Mouse (Mus musculus) neural tube, embryonic 15.5 days (tissue): ENCODE data around the gene Hoxa1. TPM values are rescaled to one million over a fixed set of nuclear protein-coding genes. Genes with fewer than 3 reads are reported as not detected.

Source experiments
- ATAC-seq: fragments of 200-750 bp; cut with Nextera tagmentation; 2 replicates; pipeline ENCODE4 v1.8.0; 2017; ENCODE audit warnings: mild to moderate bottlenecking, moderate TSS enrichment, moderate library complexity; ENCODE audit not compliant: low FRiP score
- H3K27ac ChIP-seq: fragments of 300-500 bp; sonication (generic); replicated peaks from 2 replicates; pipeline ENCODE4 v1.5.1; 2015; ENCODE audit warnings: mild to moderate bottlenecking, inconsistent platforms
- H3K27me3 ChIP-seq: fragments of 300-500 bp; sonication (generic); replicated peaks from 2 replicates; pipeline ENCODE4 v1.6.1; 2015; ENCODE audit warnings: inconsistent platforms
- H3K36me3 ChIP-seq: fragments of 300-500 bp; sonication (generic); 2 replicates; pipeline ENCODE4 v1.6.1; 2015; ENCODE audit warnings: inconsistent platforms
- H3K4me1 ChIP-seq: fragments of 300-500 bp; sonication (generic); 2 replicates; pipeline ENCODE4 v1.6.1; 2015; ENCODE audit warnings: inconsistent platforms
- H3K4me2 ChIP-seq: fragments of 300-500 bp; sonication (generic); 2 replicates; pipeline ENCODE4 v1.6.1; 2015; ENCODE audit warnings: inconsistent platforms, mild to moderate bottlenecking, moderate library complexity
- H3K4me3 ChIP-seq: fragments of 300-500 bp; sonication (generic); replicated peaks from 2 replicates; pipeline ENCODE4 v1.5.1; 2015; ENCODE audit warnings: mild to moderate bottlenecking, inconsistent platforms
- H3K9ac ChIP-seq: fragments of 300-500 bp; sonication (generic); replicated peaks from 2 replicates; pipeline ENCODE4 v1.6.1; 2015; ENCODE audit warnings: mild to moderate bottlenecking, inconsistent platforms
- H3K9me3 ChIP-seq: fragments of 300-500 bp; sonication (generic); replicated peaks from 2 replicates; pipeline ENCODE4 v1.6.1; 2016; ENCODE audit warnings: inconsistent platforms
- WGBS: fragments of 180-500 bp; shearing (Covaris S2); methylation state at CpG from one replicate; pipeline ENCODE4 v1.1.7; 2015; ENCODE audit warnings: mixed read lengths; 5-methylcytosine and 5-hydroxymethylcytosine counted together
- polyA plus RNA-seq: library from polyadenylated mRNA; unstranded; fragments of >200 nt; fragmentation: Nextera tagmentation; extraction: Ambion mirVana; gene quantifications from 2 replicates; pipeline ENCODE4 v1.2.1, GENCODE M21; 2015

Hoxa1 gene
- polyA plus RNA-seq, 1 experiment from 2014 or later, result 1.3 TPM

DNA sequence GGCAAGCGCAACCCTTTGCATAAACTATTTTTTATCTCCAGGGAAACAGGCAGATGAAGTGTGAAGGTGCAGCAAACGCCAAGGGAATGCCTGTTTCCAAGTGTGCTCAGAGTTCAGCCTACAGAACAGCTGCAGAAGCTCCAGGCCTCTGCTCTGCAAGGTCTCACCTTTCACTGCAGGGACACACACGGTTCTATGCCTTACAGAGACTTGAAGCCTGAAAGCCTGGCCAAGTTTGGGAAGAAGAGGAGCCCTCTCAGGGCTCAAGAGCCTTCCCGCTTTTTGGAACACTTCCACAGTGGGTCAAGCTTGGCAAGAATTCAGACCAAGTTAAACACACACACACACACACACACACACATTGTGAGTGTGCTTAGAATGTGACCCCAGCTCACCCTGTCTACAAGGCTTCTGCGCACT, 31.1 kb upstream of the Hoxa1 start:
- peak overlapping the region; percentile 97 for H3K4me2 ChIP-seq
- ATAC-seq, result no peak
- peak overlapping the region; percentile 92 for H3K27ac ChIP-seq
- WGBS, result 24% methylated on average over 5 of the region's 5 CpGs
- no peak overlapping the region for H3K9ac ChIP-seq
- H3K36me3 ChIP-seq, result peaks cover 6% of the 10 kb centered on the region; the same call in 1 of the 2 replicates
- H3K27me3 ChIP-seq, result no peaks in the 10 kb centered on the region
- no peak overlapping the region for H3K4me3 ChIP-seq
- H3K4me1 ChIP-seq, result peaks cover 87% of the 10 kb centered on the region
- no peaks in the 10 kb centered on the region for H3K9me3 ChIP-seq

DNA sequence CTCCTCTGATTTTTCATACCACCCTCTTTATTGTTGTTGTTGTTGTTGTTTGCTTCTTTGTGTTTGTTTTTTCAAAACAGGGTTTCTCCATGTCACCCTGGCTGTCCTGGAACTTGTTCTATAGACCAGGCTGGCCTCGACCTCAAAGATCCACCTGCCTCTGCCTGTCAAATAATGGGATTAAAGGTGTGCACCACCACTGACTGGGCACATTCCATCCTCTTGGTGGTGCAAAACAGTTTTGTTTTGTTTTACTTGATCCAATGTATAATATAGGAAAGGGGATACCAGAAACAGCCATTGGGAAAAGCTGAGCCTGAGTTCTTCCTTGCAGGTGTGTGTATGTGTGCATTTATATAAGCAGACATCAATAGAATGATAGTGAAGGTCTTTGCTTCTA, 28.4 kb upstream of the Hoxa1 start:
- no peak overlapping the region for H3K9ac ChIP-seq
- no peak overlapping the region for H3K4me2 ChIP-seq
- H3K4me3 ChIP-seq, result no peak overlapping the region
- peaks cover 6% of the 10 kb centered on the region; the same call in 1 of the 2 replicates for H3K36me3 ChIP-seq
- H3K27me3 ChIP-seq, result no peaks in the 10 kb centered on the region
- H3K27ac ChIP-seq, result 0 out of 2 replicates have a peak overlapping the region, but pooled peaks have one; percentile 19
- H3K9me3 ChIP-seq, result no peaks in the 10 kb centered on the region
- no peak for ATAC-seq
- H3K4me1 ChIP-seq, result peaks cover 85% of the 10 kb centered on the region
- WGBS, result 52% methylated on average over 1 of the region's 1 CpGs

DNA sequence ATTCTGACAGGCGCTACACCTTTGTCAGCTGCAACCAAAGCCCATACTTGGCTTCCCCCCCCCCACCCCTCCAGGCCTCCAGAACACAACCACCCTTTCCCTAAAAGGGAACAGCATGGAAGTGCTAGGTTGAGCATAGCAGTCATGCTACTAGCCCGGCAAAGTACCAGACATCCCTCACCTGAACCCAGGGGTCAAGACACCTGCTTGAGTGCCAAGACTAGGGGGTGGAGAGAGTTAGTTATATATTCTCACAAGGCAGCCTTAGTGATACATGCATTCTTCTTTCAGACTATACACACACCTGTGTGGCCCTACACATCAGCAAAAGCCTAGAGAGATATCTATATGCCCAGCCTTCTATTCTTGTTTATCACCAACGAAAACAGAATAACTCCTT, 27.7 kb upstream of the Hoxa1 start:
- Histone ChIP-seq H3K4me2 (peak overlapping the region; percentile 35; the same call in 1 of the 2 replicates), H3K36me3 (peaks cover 6% of the 10 kb centered on the region; the same call in 1 of the 2 replicates), H3K27ac (no peak overlapping the region; the same call in 1 of the 2 replicates), H3K9me3 (no peaks in the 10 kb centered on the region), H3K4me3 (no peak overlapping the region), H3K4me1 (peaks cover 86% of the 10 kb centered on the region), H3K9ac (no peak overlapping the region), H3K27me3 (no peaks in the 10 kb centered on the region)
- WGBS, result 23% methylated on average over 3 of the region's 3 CpGs
- no peak for ATAC-seq

DNA sequence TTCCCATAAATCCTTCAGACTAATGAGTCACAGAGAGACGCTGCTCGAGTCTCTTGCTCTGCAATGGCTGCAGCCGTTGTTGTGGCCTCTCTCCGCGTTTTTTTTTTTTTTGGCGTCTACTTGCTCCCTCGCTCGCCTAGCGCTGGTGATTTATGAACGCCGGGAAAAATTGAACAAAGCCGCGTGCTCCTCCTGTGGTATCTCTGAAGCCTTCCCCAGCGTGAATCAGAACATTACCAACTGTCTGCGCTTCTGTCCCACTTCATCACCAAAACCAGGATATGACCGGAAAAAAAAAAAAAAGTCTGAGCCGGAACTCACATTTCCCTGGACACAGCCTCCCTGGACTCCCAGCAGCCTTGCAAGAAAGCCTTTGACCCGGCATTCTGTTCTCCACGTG, 27.1 kb upstream of the Hoxa1 start:
- no peaks in the 10 kb centered on the region for H3K27me3 ChIP-seq
- peak overlapping the region; percentile 68 for H3K27ac ChIP-seq
- peak overlapping the region; percentile 35 for H3K4me2 ChIP-seq
- H3K36me3 ChIP-seq, result peaks cover 6% of the 10 kb centered on the region; the same call in 1 of the 2 replicates
- peaks cover 86% of the 10 kb centered on the region for H3K4me1 ChIP-seq
- 3% methylated on average over 19 of the region's 19 CpGs for WGBS
- H3K9ac ChIP-seq, result no peak overlapping the region
- H3K4me3 ChIP-seq, result no peak overlapping the region
- ATAC-seq, result no peak
- H3K9me3 ChIP-seq, result no peaks in the 10 kb centered on the region

DNA sequence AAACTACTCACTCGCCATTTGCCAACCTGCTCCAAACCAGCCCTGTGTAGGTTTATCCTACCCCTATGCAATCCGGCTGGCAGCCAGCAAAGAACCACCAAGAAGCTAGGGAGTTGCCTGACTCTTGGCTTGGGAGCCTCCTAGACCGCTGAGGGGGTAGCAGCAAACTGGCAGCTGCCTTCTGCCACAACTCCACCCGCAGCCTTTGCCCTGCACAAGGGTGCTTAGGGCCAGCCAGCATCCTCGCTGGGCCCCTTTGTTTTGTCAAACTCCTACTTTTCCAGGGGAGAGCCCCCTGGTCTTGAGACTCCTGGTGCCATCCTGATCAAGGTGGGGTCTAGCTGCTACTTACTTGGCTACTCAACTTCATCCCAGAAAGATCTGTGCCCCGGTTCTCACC, 26.6 kb upstream of the Hoxa1 start:
- Histone ChIP-seq H3K27ac (peak overlapping the region; percentile 68; the same call in 1 of the 2 replicates), H3K4me3 (no peak overlapping the region)
- 13% methylated on average over 6 of the region's 6 CpGs for WGBS

DNA sequence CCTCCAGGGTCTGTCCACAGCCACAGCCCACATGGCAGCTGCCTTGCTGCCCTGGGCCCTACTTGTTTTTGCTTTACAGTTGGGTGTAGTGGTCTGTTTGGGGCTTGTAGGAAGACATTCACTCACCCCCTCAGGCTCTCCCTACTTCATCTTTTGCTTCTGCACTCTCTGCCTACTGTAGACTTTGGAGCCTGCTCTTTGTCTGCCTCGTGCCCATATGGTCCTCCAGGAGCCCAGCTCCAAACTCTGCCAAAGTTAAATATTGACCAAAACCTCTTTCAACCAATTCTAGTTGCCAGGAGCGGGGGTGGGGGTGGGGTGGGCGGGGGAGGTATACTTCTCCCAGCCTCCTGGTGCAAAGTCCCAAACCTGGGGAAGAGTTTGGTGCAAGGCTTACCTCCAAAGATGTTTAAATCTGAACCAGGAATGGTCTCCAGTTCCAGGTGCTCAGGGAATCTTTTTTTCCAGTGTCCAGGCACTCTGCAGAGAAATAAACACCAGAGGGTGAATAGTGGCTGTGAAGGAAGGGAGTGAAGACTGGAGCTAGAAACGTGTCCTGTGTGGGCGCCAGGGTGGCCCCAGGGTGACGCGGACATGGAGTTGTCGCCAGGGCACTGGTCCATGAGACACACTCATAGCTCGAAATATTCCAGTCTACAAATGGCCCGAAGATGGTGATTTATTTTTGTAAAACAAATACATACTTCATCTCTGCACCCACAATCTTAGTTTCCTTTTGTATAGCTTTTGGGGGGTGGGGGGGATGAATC, 25.4 kb upstream of the Hoxa1 start:
- H3K27ac ChIP-seq, result peak overlapping the region; percentile 68
- H3K4me1 ChIP-seq, result peaks cover 87% of the 10 kb centered on the region
- peak overlapping the region; percentile 35; the same call in 1 of the 2 replicates for H3K4me2 ChIP-seq
- ATAC-seq, result no peak
- H3K9me3 ChIP-seq, result no peaks in the 10 kb centered on the region
- 17% methylated on average over 10 of the region's 10 CpGs for WGBS
- H3K9ac ChIP-seq, result no peak overlapping the region; the same call in 1 of the 2 replicates
- H3K36me3 ChIP-seq, result peaks cover 3% of the 10 kb centered on the region; the same call in 1 of the 2 replicates
- H3K4me3 ChIP-seq, result no peak overlapping the region
- H3K27me3 ChIP-seq, result no peaks in the 10 kb centered on the region

More for the DNA sequence above, 26.6 kb upstream of the Hoxa1 start:
- Histone ChIP-seq H3K9ac (no peak overlapping the region), H3K4me1 (peaks cover 86% of the 10 kb centered on the region), H3K9me3 (no peaks in the 10 kb centered on the region), H3K36me3 (peaks cover 3% of the 10 kb centered on the region; the same call in 1 of the 2 replicates), H3K27me3 (no peaks in the 10 kb centered on the region), H3K4me2 (peak overlapping the region; percentile 35)
- no peak for ATAC-seq

DNA sequence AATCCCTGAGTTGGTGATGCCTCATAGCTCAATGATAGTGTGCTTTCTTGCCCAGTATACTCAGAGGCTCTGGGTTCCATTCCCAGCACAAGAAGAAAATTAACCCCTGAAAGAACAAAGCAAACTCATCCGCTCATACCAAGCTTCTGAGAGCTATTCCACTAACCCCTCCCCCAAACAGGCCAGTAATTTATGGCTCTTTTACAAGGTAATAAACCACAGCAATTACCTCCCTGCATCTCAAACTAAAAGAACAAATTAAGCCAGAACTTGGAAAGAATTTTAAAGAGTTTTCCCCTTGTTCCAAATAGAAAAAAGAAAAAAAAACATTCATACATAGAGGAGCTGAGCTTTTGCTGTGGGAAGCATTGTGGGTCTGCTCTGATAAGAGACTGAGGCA, 24.7 kb upstream of the Hoxa1 start:
- no peak overlapping the region for H3K9ac ChIP-seq
- no peak overlapping the region for H3K4me3 ChIP-seq
- H3K27me3 ChIP-seq, result no peaks in the 10 kb centered on the region
- 0 out of 2 replicates have a peak overlapping the region, but pooled peaks have one; percentile 35 for H3K4me2 ChIP-seq
- peaks cover 3% of the 10 kb centered on the region; the same call in 1 of the 2 replicates for H3K36me3 ChIP-seq
- peaks cover 87% of the 10 kb centered on the region for H3K4me1 ChIP-seq
- H3K9me3 ChIP-seq, result no peaks in the 10 kb centered on the region
- H3K27ac ChIP-seq, result peak overlapping the region; percentile 68
- ATAC-seq, result no peak
- 26% methylated on average over 1 of the region's 1 CpGs for WGBS

DNA sequence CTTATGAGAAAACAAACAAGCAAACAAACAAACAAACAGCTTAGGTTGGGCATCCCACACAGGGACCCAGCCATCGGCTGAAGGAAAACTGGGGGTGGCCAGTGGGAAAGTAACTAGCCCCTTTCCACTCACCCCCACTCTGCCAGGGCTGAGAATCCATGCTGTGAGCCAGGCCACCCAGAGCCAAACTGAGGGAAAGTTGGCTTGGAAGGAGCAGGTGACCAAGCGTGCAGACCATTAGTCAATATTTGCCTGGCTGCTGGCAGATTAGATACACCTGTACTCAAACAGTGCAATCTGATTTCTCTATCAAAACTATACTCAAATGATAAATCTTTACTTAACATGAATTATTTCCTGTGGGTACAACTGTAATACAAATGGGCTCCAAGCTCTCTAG, 23.9 kb upstream of the Hoxa1 start:
- peaks cover 3% of the 10 kb centered on the region; the same call in 1 of the 2 replicates for H3K36me3 ChIP-seq
- no peak overlapping the region for H3K9ac ChIP-seq
- H3K9me3 ChIP-seq, result no peaks in the 10 kb centered on the region
- H3K4me3 ChIP-seq, result no peak overlapping the region
- peaks cover 87% of the 10 kb centered on the region for H3K4me1 ChIP-seq
- no peak overlapping the region; the same call in 1 of the 2 replicates for H3K27ac ChIP-seq
- ATAC-seq, result no peak
- WGBS, result 34% methylated on average over 2 of the region's 2 CpGs
- no peaks in the 10 kb centered on the region for H3K27me3 ChIP-seq
- H3K4me2 ChIP-seq, result no peak overlapping the region

DNA sequence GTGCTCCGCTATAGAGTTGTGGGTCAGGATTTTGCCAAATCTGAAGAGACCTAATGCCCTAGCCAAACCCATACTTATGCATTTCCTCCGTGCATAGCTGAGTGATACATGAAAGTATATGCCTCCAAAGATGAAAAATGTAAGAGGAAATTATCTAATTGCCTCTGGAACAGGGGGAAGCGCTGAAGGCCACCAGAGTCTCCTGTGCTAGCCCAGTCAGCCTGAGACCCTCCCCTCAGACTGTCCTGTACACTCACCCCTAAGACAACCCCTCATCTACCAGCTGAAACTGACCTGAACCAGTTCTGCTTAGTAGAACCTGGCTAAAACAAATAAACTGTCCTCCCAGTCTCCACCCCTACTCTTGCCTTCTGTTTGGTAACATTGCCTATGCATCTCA, 22.6 kb upstream of the Hoxa1 start:
- no peaks in the 10 kb centered on the region for H3K27me3 ChIP-seq
- WGBS, result 32% methylated on average over 3 of the region's 3 CpGs
- H3K4me2 ChIP-seq, result peak overlapping the region; percentile 63
- 0 out of 2 replicates have a peak overlapping the region, but pooled peaks have one; percentile 46 for H3K4me3 ChIP-seq
- H3K9me3 ChIP-seq, result no peaks in the 10 kb centered on the region
- peak overlapping the region; percentile 88 for H3K27ac ChIP-seq
- H3K9ac ChIP-seq, result peak overlapping the region; percentile 41; the same call in 1 of the 2 replicates
- no peak for ATAC-seq
- peaks cover 92% of the 10 kb centered on the region for H3K4me1 ChIP-seq
- no peaks in the 10 kb centered on the region; the same call in 1 of the 2 replicates for H3K36me3 ChIP-seq

DNA sequence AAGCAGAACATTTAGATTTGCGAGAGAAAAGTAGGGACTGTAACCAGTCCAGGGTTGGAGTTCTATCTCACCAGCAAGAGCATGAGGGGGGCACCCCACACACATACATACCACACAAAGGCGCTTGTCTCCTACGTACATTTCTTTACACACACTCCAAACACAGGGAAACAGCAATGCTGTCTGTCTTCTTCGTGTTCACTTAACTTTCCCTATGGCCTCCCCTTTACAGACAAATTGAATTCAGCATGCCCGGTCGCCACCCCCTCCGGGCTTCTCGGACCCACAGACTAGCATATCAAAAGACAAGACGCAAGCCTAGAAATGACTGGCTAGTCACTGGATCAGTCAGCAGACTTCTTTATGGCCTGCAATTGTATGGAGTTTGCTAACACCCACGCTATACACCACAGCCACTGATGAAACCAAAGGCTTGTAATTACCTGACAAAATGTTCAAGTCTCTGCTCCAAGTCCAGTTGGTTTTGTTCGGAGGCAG, 22.1 kb upstream of the Hoxa1 start:
- Histone ChIP-seq H3K4me2 (peak overlapping the region; percentile 63), H3K9ac (peak overlapping the region; percentile 41), H3K27ac (peak overlapping the region; percentile 88), H3K36me3 (no peaks in the 10 kb centered on the region; the same call in 1 of the 2 replicates), H3K4me1 (peaks cover 91% of the 10 kb centered on the region), H3K4me3 (peak overlapping the region; percentile 46), H3K9me3 (no peaks in the 10 kb centered on the region), H3K27me3 (no peaks in the 10 kb centered on the region)
- 12% methylated on average over 11 of the region's 11 CpGs for WGBS
- ATAC-seq, result no peak

DNA sequence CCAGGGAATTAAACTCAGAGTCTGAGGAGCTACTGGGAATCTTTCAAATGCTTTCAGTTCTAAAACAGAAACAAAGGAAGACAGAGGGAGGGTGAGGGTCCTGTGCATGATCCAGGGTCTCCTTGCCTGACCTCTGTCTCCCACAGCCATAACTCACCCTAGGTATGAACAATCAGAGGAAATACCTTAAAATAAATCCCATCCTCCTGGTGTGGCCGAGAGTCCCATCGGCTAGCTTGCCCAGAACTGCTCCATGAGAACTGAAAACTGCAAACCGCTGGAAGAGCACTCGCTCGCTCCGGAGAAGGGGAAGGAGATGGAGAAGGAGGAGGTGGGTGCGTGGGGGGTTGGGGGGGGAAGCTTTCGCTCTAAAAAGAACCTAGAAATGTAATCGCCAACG, 21.6 kb upstream of the Hoxa1 start:
- no peaks in the 10 kb centered on the region; the same call in 1 of the 2 replicates for H3K36me3 ChIP-seq
- H3K4me2 ChIP-seq, result peak overlapping the region; percentile 63
- peak overlapping the region; percentile 41 for H3K9ac ChIP-seq
- 8% methylated on average over 10 of the region's 10 CpGs for WGBS
- H3K27ac ChIP-seq, result peak overlapping the region; percentile 88
- H3K4me1 ChIP-seq, result peaks cover 91% of the 10 kb centered on the region
- peak overlapping the region; percentile 46 for H3K4me3 ChIP-seq
- ATAC-seq, result no peak
- H3K27me3 ChIP-seq, result no peaks in the 10 kb centered on the region
- no peaks in the 10 kb centered on the region for H3K9me3 ChIP-seq
